ENCODE assay signal across 16 mouse cellular contexts in genomic region chr5:6480811-6481210, GRCm38 (mm10).
"Had no signal": no experiment of that assay in that cellular context is flagged by ENCODE, and none has a peak within 500 bp of the region (broad histone marks: within the 10 kb centered on the region; RNA-seq: fewer than 3 reads in every experiment).

No protein-coding gene starts in this region.

- H3K9ac ChIP-seq: limb, embryonic 12.5 days; liver, embryonic 13.5 days; liver, postnatal 0 days; midbrain, embryonic 12.5 days had no signal

- H3K4me2 ChIP-seq: limb, embryonic 12.5 days; liver, embryonic 13.5 days; midbrain, embryonic 12.5 days had no signal

- ATAC-seq: liver, postnatal 0 days; lung, postnatal 0 days had no signal

- H3K4me1 ChIP-seq: limb, embryonic 12.5 days; liver, embryonic 13.5 days; midbrain, embryonic 12.5 days had no signal

- H3K36me3 ChIP-seq: limb, embryonic 12.5 days; liver, embryonic 13.5 days; midbrain, embryonic 12.5 days had no signal

- H3K27me3 ChIP-seq: limb, embryonic 12.5 days; liver, embryonic 13.5 days; midbrain, embryonic 12.5 days had no signal

- DNase-seq: kidney, adult 11 months; kidney, adult 9 months; kidney, postnatal 36 days; liver; liver, embryonic 13.5 days; liver, postnatal 0 days; lung, postnatal 36 days; retina, postnatal 1 day; right cerebral cortex, postnatal 4 days; spleen, adult 18-20 months; thymus, adult 18-20 months; thymus, postnatal 14 days had no signal

- H3K9me3 ChIP-seq: limb, embryonic 12.5 days; liver, embryonic 13.5 days; midbrain, embryonic 12.5 days had no signal

- H3K27ac ChIP-seq: kidney, postnatal 0 days; limb, embryonic 12.5 days; liver, embryonic 13.5 days; midbrain, embryonic 12.5 days had no signal

- H3K4me3 ChIP-seq: limb, embryonic 12.5 days; liver, embryonic 13.5 days; midbrain, embryonic 12.5 days had no signal
